Mouse (Mus musculus) kidney, embryonic 15.5 days (tissue): Measurements from ENCODE around the gene Nudt19. TPM values are rescaled to one million over a fixed set of nuclear protein-coding genes. Genes with fewer than 3 reads are reported as not detected.
"Not testable (repeated sequence)": the region's sequence is repeated elsewhere in the genome, so short reads cannot be mapped to it uniquely, and the experiment has no call there.

ENCODE experiments used
- ATAC-seq: fragments of 200-750 bp; cut with Nextera tagmentation; replicated peaks from 2 replicates; pipeline ENCODE4 v1.8.0; 2017; ENCODE audit warnings: moderate TSS enrichment; ENCODE audit not compliant: low FRiP score
- H3K27ac ChIP-seq: fragments of 300-500 bp; sonication (generic); 2 replicates; pipeline ENCODE4 v1.5.1; 2015; ENCODE audit warnings: mild to moderate bottlenecking, inconsistent platforms
- H3K27me3 ChIP-seq: fragments of 300-500 bp; sonication (generic); 2 replicates; pipeline ENCODE4 v1.6.1; 2015; ENCODE audit warnings: inconsistent platforms
- H3K36me3 ChIP-seq: fragments of 300-500 bp; sonication (generic); 2 replicates; pipeline ENCODE4 v1.6.1; 2015; ENCODE audit warnings: inconsistent platforms
- H3K4me1 ChIP-seq: fragments of 300-500 bp; sonication (generic); 2 replicates; pipeline ENCODE4 v1.6.1; 2015; ENCODE audit warnings: inconsistent platforms
- H3K4me2 ChIP-seq: fragments of 300-500 bp; sonication (generic); 2 replicates; pipeline ENCODE4 v1.6.1; 2015; ENCODE audit warnings: moderate library complexity, mild to moderate bottlenecking, inconsistent platforms
- H3K4me3 ChIP-seq: fragments of 300-500 bp; sonication (generic); replicated peaks from 2 replicates; pipeline ENCODE4 v1.5.1; 2015; ENCODE audit warnings: mild to moderate bottlenecking, inconsistent platforms
- H3K9ac ChIP-seq: fragments of 300-500 bp; sonication (generic); 2 replicates; pipeline ENCODE4 v1.6.1; 2015; ENCODE audit warnings: mild to moderate bottlenecking, inconsistent platforms
- H3K9me3 ChIP-seq: fragments of 300-500 bp; sonication (generic); replicated peaks from 2 replicates; pipeline ENCODE4 v1.6.1; 2016; ENCODE audit warnings: inconsistent platforms
- WGBS: fragments of 180-500 bp; shearing (Covaris S2); methylation state at CpG from one replicate; pipeline ENCODE4 v1.1.7; 2015; ENCODE audit warnings: mixed read lengths; 5-methylcytosine and 5-hydroxymethylcytosine counted together
- polyA plus RNA-seq: library from polyadenylated mRNA; unstranded; fragments of >200 nt; fragmentation: Nextera tagmentation; extraction: Ambion mirVana; gene quantifications from 2 replicates; pipeline ENCODE4 v1.2.1, GENCODE M21; 2015

Gene Nudt19
- polyA plus RNA-seq, 1 experiment from 2014 or later, result 66.6 TPM

DNA sequence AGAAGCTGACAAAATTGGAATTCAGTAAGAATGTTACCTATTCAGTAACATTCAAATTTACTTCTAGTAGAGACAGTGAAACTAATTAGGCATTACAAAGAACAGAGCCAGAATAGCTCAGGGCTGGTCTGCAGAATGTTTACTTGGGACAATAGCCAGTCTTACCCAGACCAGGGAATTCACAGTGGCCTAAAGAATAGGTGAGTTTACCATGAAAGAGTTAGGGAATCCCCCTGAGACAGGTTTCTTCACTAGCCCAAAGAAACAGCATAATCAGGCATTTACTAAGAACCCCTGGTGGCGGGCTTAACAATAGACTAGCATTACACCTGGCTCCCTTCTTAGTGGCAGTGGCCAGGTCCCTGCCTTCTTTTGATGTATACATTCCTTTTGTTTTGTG is 25.6 kb downstream of the Nudt19 start:
- not testable (repeated sequence) for H3K27ac ChIP-seq, ATAC-seq
- WGBS, result 72% methylated on average over 1 of the region's 1 CpGs

GRCm38 (mm10) chr7:35530026-35530425 is 26.1 kb downstream of the Nudt19 start:
- 75% methylated on average over 3 of the region's 3 CpGs for WGBS
- Histone ChIP-seq H3K4me1 (no peaks in the 10 kb centered on the region), H3K9me3 (no peaks in the 10 kb centered on the region), H3K36me3 (no peaks in the 10 kb centered on the region), H3K27me3 (no peaks in the 10 kb centered on the region), H3K27ac (no peak overlapping the region), H3K9ac (no peak overlapping the region), H3K4me3 (no peak overlapping the region), H3K4me2 (no peak overlapping the region)
- no peak for ATAC-seq

More for the DNA sequence above, 25.6 kb downstream of the Nudt19 start:
- H3K4me2 ChIP-seq, H3K9me3 ChIP-seq, H3K9ac ChIP-seq, H3K27me3 ChIP-seq, H3K4me1 ChIP-seq, H3K4me3 ChIP-seq, H3K36me3 ChIP-seq: not testable (repeated sequence)

GRCm38 (mm10) chr7:35526795-35527194 is 29.3 kb downstream of the Nudt19 start:
- Histone ChIP-seq H3K4me2 (no peak overlapping the region), H3K27ac (no peak overlapping the region), H3K27me3 (no peaks in the 10 kb centered on the region), H3K4me3 (no peak overlapping the region), H3K9me3 (no peaks in the 10 kb centered on the region), H3K36me3 (no peaks in the 10 kb centered on the region), H3K4me1 (no peaks in the 10 kb centered on the region), H3K9ac (no peak overlapping the region)
- WGBS, result 86% methylated on average over 2 of the region's 2 CpGs
- no peak for ATAC-seq

- H3K4me2 ChIP-seq, result no peak overlapping the region
- ATAC-seq, result 0 out of 2 replicates have a peak, but pooled peaks have one; percentile 52
- H3K27ac ChIP-seq, result no peak overlapping the region
- no peak overlapping the region for H3K9ac ChIP-seq
- no peaks in the 10 kb centered on the region for H3K27me3 ChIP-seq
- H3K9me3 ChIP-seq, result no peaks in the 10 kb centered on the region
- H3K4me3 ChIP-seq, result no peak overlapping the region
- no peaks in the 10 kb centered on the region for H3K36me3 ChIP-seq
- H3K4me1 ChIP-seq, result no peaks in the 10 kb centered on the region
- 24% methylated on average over 4 of the region's 4 CpGs for WGBS
Observed at GRCm38 (mm10) chr7:35501995-35502394, 54.1 kb downstream of the Nudt19 start.

DNA sequence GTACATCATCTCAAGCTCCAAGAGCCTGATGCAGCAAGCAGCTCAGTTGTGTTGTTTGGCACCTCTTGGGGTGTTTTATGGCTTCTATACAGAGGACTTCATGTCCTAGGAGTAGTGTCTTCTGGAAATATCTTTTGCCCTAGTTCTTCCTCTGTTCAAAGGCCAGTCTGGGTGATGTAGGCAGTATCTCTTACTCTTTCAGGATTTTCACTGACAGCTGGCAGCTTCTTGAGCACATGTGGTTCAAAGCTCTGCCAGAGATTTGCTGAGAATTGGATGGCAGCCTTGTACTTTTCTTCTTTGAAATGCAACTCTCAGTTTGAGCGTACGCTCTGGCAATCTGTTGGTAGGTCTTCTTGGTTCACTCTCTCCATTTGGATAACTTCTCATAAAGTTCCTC is 58.6 kb downstream of the Nudt19 start:
- no peak overlapping the region for H3K27ac ChIP-seq

More for the DNA sequence above, 58.6 kb downstream of the Nudt19 start:
- no peak overlapping the region for H3K9ac ChIP-seq
- 92% methylated on average over 2 of the region's 2 CpGs for WGBS
- no peaks in the 10 kb centered on the region for H3K27me3 ChIP-seq
- no peaks in the 10 kb centered on the region for H3K4me1 ChIP-seq
- H3K4me3 ChIP-seq, result no peak overlapping the region
- no peaks in the 10 kb centered on the region for H3K9me3 ChIP-seq
- H3K36me3 ChIP-seq, result no peaks in the 10 kb centered on the region
- no peak overlapping the region for H3K4me2 ChIP-seq
- ATAC-seq, result no peak

Other genes with a start within 250 kb of the Nudt19 start
- gene Gpatch1, start 237.9 kb downstream of the Nudt19 start, polyA plus RNA-seq, result 19.5 and 20.4 TPM in 2 replicates
- gene Rhpn2, start 222.1 kb downstream of the Nudt19 start, polyA plus RNA-seq, result 14.3 and 14.4 TPM in 2 replicates
- 19.4 and 20.2 TPM in 2 replicates for gene Faap24, start 159.5 kb downstream of the Nudt19 start, polyA plus RNA-seq
- gene Cep89, start 159.3 kb downstream of the Nudt19 start, polyA plus RNA-seq, result 53.9 and 63.3 TPM in 2 replicates
- 8.4 and 9.2 TPM in 2 replicates for gene Slc7a9, start 107.5 kb downstream of the Nudt19 start, polyA plus RNA-seq
- 0.23 and 0.43 TPM in 2 replicates for gene Tdrd12, start 18.6 kb downstream of the Nudt19 start, polyA plus RNA-seq
- gene Rgs9bp, start 29.3 kb upstream of the Nudt19 start, polyA plus RNA-seq, result 0.23 TPM in 2 replicates
- gene Ankrd27, start 29.9 kb upstream of the Nudt19 start, polyA plus RNA-seq, result 34.3 and 38.7 TPM in 2 replicates
- 240 and 241 TPM in 2 replicates for gene Pdcd5, start 91.2 kb upstream of the Nudt19 start, polyA plus RNA-seq
- 26.1 and 26.9 TPM in 2 replicates for gene Dpy19l3, start 198.2 kb upstream of the Nudt19 start, polyA plus RNA-seq
- gene Zfp507, start 246.7 kb upstream of the Nudt19 start, polyA plus RNA-seq, result 20.3 and 21.5 TPM in 2 replicates